Mouse (Mus musculus): ENCODE measurements around the gene Trmo. TPM values are rescaled to one million over a fixed set of nuclear protein-coding genes. Genes with fewer than 3 reads are reported as not detected.

The Trmo gene
- polyA plus RNA-seq, 1 experiment: 7.7 TPM

DNA sequence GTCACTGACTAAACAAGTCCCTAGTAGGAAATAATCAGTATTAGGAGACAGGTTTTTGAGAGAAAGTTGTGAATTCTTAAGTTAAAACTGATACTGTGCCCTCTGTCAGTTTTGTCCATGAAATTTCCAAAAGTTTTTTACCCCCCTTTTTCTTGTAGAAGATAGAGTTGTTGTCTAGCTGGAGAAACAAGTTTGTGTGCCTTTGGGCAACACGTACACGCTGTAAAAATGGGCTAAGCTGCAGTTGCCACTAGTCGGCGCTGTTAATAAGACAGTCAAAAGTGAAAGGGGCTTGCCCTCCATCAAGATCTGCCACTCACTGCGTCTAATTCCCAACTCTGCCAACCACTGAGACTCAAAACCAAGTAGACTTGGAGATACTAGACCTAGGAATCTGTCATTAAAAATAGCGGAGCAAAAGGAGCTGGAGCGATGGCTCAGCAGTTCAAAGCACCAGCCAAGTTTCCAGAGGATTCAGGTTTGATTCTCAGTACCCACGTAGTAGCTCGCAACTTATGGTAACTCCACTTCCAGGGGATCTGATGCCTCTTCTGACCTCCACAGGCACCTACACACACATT is 1.2 kb upstream of the Trmo start:
- peak; percentile 73 for TF ChIP-seq CTCF (IDR thresholded peaks at IDR 0.05; ENCODE audit: borderline replicate concordance, insufficient read depth, low read depth, low read length)
- no peak for TF ChIP-seq POLR2A (IDR thresholded peaks at IDR 0.05; ENCODE audit: borderline replicate concordance, insufficient read depth, low read length)
- peak; percentile 75 to 78 for DNase-seq
- Histone ChIP-seq H3K27me3 (ENCODE audit: control insufficient read depth, insufficient read depth, low read length) (no peaks in the 10 kb centered on the region), H3K4me3 (replicated peaks; ENCODE audit: insufficient read depth, low read depth, low read length) (peak overlapping the region; percentile 8), H3K4me1 (ENCODE audit: control insufficient read depth, insufficient read depth, low read length) (no peaks in the 10 kb centered on the region), H3K27ac (ENCODE audit: insufficient read depth, low read length) (no peak overlapping the region)
- WGBS: 23% methylated on average over 9 of the region's 9 CpGs

- peak in 1 of 2 experiments; percentile 62 for DNase-seq
- Histone ChIP-seq H3K27ac (ENCODE audit: insufficient read depth, low read length) (peak overlapping the region; percentile 84), H3K4me1 (ENCODE audit: control insufficient read depth, insufficient read depth, low read length) (no peaks in the 10 kb centered on the region), H3K27me3 (ENCODE audit: control insufficient read depth, insufficient read depth, low read length) (no peaks in the 10 kb centered on the region), H3K4me3 (replicated peaks; ENCODE audit: insufficient read depth, low read depth, low read length) (peak overlapping the region; percentile 86)
- WGBS: 3% methylated on average over 24 of the region's 24 CpGs
- TF ChIP-seq POLR2A (IDR thresholded peaks at IDR 0.05; ENCODE audit: borderline replicate concordance, insufficient read depth, low read length): no peak
- no peak for TF ChIP-seq CTCF (IDR thresholded peaks at IDR 0.05; ENCODE audit: borderline replicate concordance, insufficient read depth, low read depth, low read length)
These were observed 540 bp upstream of the Trmo start for GRCm38 (mm10) chr4:46389612-46390341.

DNA sequence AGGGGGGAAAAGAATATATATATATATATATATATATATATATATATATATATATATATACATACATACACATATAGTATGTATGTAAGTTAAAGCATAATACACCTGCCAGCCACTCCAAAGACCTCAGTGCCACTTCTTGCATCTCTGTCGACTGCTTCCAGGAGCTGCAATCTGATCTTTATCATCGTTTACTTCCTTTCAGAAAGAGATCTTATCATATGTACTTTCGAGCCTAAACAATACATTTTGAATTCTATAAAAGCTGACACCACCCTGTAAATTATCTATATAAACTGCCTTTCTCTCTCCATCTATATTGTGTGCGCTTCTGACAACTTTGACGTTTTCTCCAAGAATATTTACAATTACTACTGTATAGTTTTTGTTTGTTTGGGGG is 681 bp downstream of the Trmo start:
- Histone ChIP-seq H3K4me1 (ENCODE audit: control insufficient read depth, insufficient read depth, low read length) (no peaks in the 10 kb centered on the region), H3K27ac (ENCODE audit: insufficient read depth, low read length) (no peak overlapping the region), H3K4me3 (replicated peaks; ENCODE audit: insufficient read depth, low read depth, low read length) (peak overlapping the region; percentile 86), H3K27me3 (ENCODE audit: control insufficient read depth, insufficient read depth, low read length) (no peaks in the 10 kb centered on the region)
- no peak for DNase-seq
- no peak for TF ChIP-seq POLR2A (IDR thresholded peaks at IDR 0.05; ENCODE audit: borderline replicate concordance, insufficient read depth, low read length)
- no peak for TF ChIP-seq CTCF (IDR thresholded peaks at IDR 0.05; ENCODE audit: borderline replicate concordance, insufficient read depth, low read depth, low read length)
- WGBS: 37% methylated on average over 5 of the region's 5 CpGs

GRCm38 (mm10) chr4:46374869-46375368 is 14.3 kb downstream of the Trmo start:
- H3K27ac ChIP-seq (ENCODE audit: insufficient read depth, low read length): no peak overlapping the region
- TF ChIP-seq POLR2A (IDR thresholded peaks at IDR 0.05; ENCODE audit: borderline replicate concordance, insufficient read depth, low read length) (no peak), CTCF (IDR thresholded peaks at IDR 0.05; ENCODE audit: borderline replicate concordance, insufficient read depth, low read depth, low read length) (peak; percentile 86)
- H3K27me3 ChIP-seq (ENCODE audit: control insufficient read depth, insufficient read depth, low read length): no peaks in the 10 kb centered on the region
- peak overlapping the region; percentile 46 for H3K4me3 ChIP-seq (replicated peaks; ENCODE audit: insufficient read depth, low read depth, low read length)
- WGBS: 15% methylated on average over 22 of the region's 22 CpGs
- H3K4me1 ChIP-seq (ENCODE audit: control insufficient read depth, insufficient read depth, low read length): no peaks in the 10 kb centered on the region; the same call in 1 of the 2 replicates
- DNase-seq: peak; percentile 88 to 90

GRCm38 (mm10) chr4:46374455-46374854 is 14.8 kb downstream of the Trmo start:
- no peak overlapping the region for H3K27ac ChIP-seq (ENCODE audit: insufficient read depth, low read length)
- peak; percentile 40 for DNase-seq
- TF ChIP-seq CTCF (IDR thresholded peaks at IDR 0.05; ENCODE audit: borderline replicate concordance, insufficient read depth, low read depth, low read length) (peak; percentile 52), POLR2A (IDR thresholded peaks at IDR 0.05; ENCODE audit: borderline replicate concordance, insufficient read depth, low read length) (no peak)
- no peaks in the 10 kb centered on the region; the same call in 1 of the 2 replicates for H3K4me1 ChIP-seq (ENCODE audit: control insufficient read depth, insufficient read depth, low read length)
- whole genome bisulfite sequencing: 58% methylated on average over 6 of the region's 6 CpGs
- H3K27me3 ChIP-seq (ENCODE audit: control insufficient read depth, insufficient read depth, low read length): no peaks in the 10 kb centered on the region
- H3K4me3 ChIP-seq (replicated peaks; ENCODE audit: insufficient read depth, low read depth, low read length): no peak overlapping the region

- no peak for TF ChIP-seq CTCF (IDR thresholded peaks at IDR 0.05; ENCODE audit: borderline replicate concordance, insufficient read depth, low read depth, low read length)
- no peak for TF ChIP-seq POLR2A (IDR thresholded peaks at IDR 0.05; ENCODE audit: borderline replicate concordance, insufficient read depth, low read length)
- Histone ChIP-seq H3K4me1 (ENCODE audit: control insufficient read depth, insufficient read depth, low read length) (no peaks in the 10 kb centered on the region; the same call in 1 of the 2 replicates), H3K27me3 (ENCODE audit: control insufficient read depth, insufficient read depth, low read length) (no peaks in the 10 kb centered on the region), H3K4me3 (replicated peaks; ENCODE audit: insufficient read depth, low read depth, low read length) (no peak overlapping the region), H3K27ac (ENCODE audit: insufficient read depth, low read length) (no peak overlapping the region)
- peak; percentile 56 to 71 for DNase-seq
- 4% methylated on average over 19 of the region's 19 CpGs for WGBS
These were observed 18.2 kb downstream of the Trmo start for GRCm38 (mm10) chr4:46371030-46371429.

GRCm38 (mm10) chr4:46370406-46370805 is 18.8 kb downstream of the Trmo start:
- 57% methylated on average over 6 of the region's 6 CpGs for whole genome bisulfite sequencing

More at GRCm38 (mm10) chr4:46370406-46370805, 18.8 kb downstream of the Trmo start:
- H3K4me1 ChIP-seq (ENCODE audit: control insufficient read depth, insufficient read depth, low read length): no peaks in the 10 kb centered on the region; the same call in 1 of the 2 replicates
- no peak for TF ChIP-seq POLR2A (IDR thresholded peaks at IDR 0.05; ENCODE audit: borderline replicate concordance, insufficient read depth, low read length)
- TF ChIP-seq CTCF (IDR thresholded peaks at IDR 0.05; ENCODE audit: borderline replicate concordance, insufficient read depth, low read depth, low read length): no peak
- no peak overlapping the region for H3K27ac ChIP-seq (ENCODE audit: insufficient read depth, low read length)
- H3K27me3 ChIP-seq (ENCODE audit: control insufficient read depth, insufficient read depth, low read length): no peaks in the 10 kb centered on the region
- no peak overlapping the region for H3K4me3 ChIP-seq (replicated peaks; ENCODE audit: insufficient read depth, low read depth, low read length)
- DNase-seq: peak in 1 of 2 experiments; percentile 38
